In the genomic region with DNA sequence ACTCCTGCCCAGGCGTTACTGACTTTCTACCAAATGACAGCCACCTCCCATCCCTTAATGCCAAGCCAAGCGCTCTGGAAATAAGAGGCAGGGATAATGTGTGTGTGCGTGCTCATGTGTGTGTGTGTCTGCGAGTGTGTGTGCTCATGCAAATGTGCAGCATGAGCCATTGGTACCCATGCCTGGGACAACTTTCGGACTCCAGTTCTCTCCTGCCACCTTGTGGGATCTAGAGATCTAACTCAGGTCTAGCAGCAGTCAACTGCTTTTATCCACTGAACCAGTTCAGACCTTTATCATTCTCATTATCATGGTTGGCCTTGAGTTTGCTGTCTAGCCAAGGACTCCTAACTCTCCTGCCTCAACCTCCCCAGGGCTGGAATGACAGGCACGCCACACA, we compare ENCODE assay signal across 9 mouse cellular contexts. TPM values are rescaled to one million over a fixed set of nuclear protein-coding genes. Genes with fewer than 3 reads are reported as not detected.
DNase-seq lines count a peak whose midpoint lies in the region; ATAC-seq lines count a peak whose summit lies in the region.
"Had no signal": no experiment of that assay in that cellular context is flagged by ENCODE, and none has a peak within 500 bp of the region (broad histone marks: within the 10 kb centered on the region; RNA-seq: fewer than 3 reads in every experiment).

No protein-coding gene starts in this region.

- peak overlapping the region; percentile 87 for H3K4me3 ChIP-seq in kidney, embryonic 15.5 days (replicated peaks)
- no peak overlapping the region for H3K4me3 ChIP-seq in liver, embryonic 11.5 days (ENCODE audit: low read depth, low read length)

- H3K4me1 ChIP-seq in kidney, embryonic 15.5 days: peaks cover 29% of the 10 kb centered on the region
- peaks cover 18% of the 10 kb centered on the region for H3K4me1 ChIP-seq in liver, embryonic 11.5 days (replicated peaks; ENCODE audit: control insufficient read depth, insufficient read depth, low read length)

- H3K36me3 ChIP-seq in kidney, embryonic 15.5 days: peaks cover 26% of the 10 kb centered on the region
- peaks cover 16% of the 10 kb centered on the region for H3K36me3 ChIP-seq in liver, embryonic 11.5 days (ENCODE audit: control insufficient read depth, insufficient read depth, low read length)

- ATAC-seq in kidney, embryonic 15.5 days (replicated peaks; ENCODE audit: low FRiP score): no peak
- ATAC-seq in liver, embryonic 11.5 days (replicated peaks; ENCODE audit: low FRiP score): no peak

- no peaks in the 10 kb centered on the region for H3K9me3 ChIP-seq in kidney, embryonic 15.5 days (replicated peaks)
- H3K9me3 ChIP-seq in liver, embryonic 11.5 days (ENCODE audit: control insufficient read depth, low read length): no peaks in the 10 kb centered on the region
- H3K9me3 ChIP-seq: heart, embryonic 15.5 days had no signal

- H3K27me3 ChIP-seq in kidney, embryonic 15.5 days: no peaks in the 10 kb centered on the region
- no peaks in the 10 kb centered on the region for H3K27me3 ChIP-seq in liver, embryonic 11.5 days (replicated peaks; ENCODE audit: control insufficient read depth, insufficient read depth, low read length)
- H3K27me3 ChIP-seq: heart, embryonic 15.5 days had no signal

- H3K4me2 ChIP-seq in kidney, embryonic 15.5 days: peak overlapping the region; percentile 85; the same call in 1 of the 2 replicates
- H3K4me2 ChIP-seq in liver, embryonic 11.5 days: peak overlapping the region; percentile 69; the same call in 1 of the 2 replicates

- no peak overlapping the region for H3K9ac ChIP-seq in kidney, embryonic 15.5 days
- no peak overlapping the region for H3K9ac ChIP-seq in liver, embryonic 11.5 days (ENCODE audit: low read depth, low read length)
- H3K9ac ChIP-seq: heart, embryonic 15.5 days had no signal

- H3K27ac ChIP-seq in kidney, embryonic 15.5 days: no peak overlapping the region
- no peak overlapping the region for H3K27ac ChIP-seq in liver, embryonic 11.5 days (ENCODE audit: low read depth, low read length)
- H3K27ac ChIP-seq: heart, embryonic 15.5 days had no signal

- DNase-seq in kidney, adult 9 months: no peak
- DNase-seq in ES-CJ7 (ENCODE audit: low read depth, low spot score): peak; percentile 82
- peak; percentile 76 for DNase-seq in brain, adult 2 months (ENCODE audit: low read depth, low spot score)
- DNase-seq in liver, embryonic 11.5 days (ENCODE audit: low spot score): no peak
- DNase-seq in right cerebral cortex, postnatal 4 days: no peak
- no peak for DNase-seq in natural killer cell, adult 2 months (ENCODE audit: low spot score in 2 of 2)
- DNase-seq: lung, adult 18-20 months had no signal

- WGBS in kidney, embryonic 15.5 days: 48% methylated on average over 6 of the region's 6 CpGs
- WGBS in liver, embryonic 11.5 days: 67% methylated on average over 6 of the region's 6 CpGs

RNA-seq across cellular contexts. Expression of a gene that starts 1.1 kb away (rescaled TPM):
- 376 and 387 TPM in 2 replicates for polyA plus RNA-seq in kidney, embryonic 15.5 days (2015; fragmentation: Nextera tagmentation; extraction: Ambion mirVana)
- polyA plus RNA-seq in liver, embryonic 11.5 days (2014; fragmentation: Nextera tagmentation; extraction: Ambion mirVana): 401 and 427 TPM in 2 replicates

RNA-seq across cellular contexts. Expression of a gene that starts 13.0 kb away (rescaled TPM):
- polyA plus RNA-seq in kidney, embryonic 15.5 days (2015; fragmentation: Nextera tagmentation; extraction: Ambion mirVana): 34.2 and 37.0 TPM in 2 replicates
- polyA plus RNA-seq in liver, embryonic 11.5 days (2014; fragmentation: Nextera tagmentation; extraction: Ambion mirVana): 49.0 and 49.7 TPM in 2 replicates

RNA-seq across cellular contexts. Expression of a gene that starts 13.4 kb away (rescaled TPM):
- 56.3 and 58.5 TPM in 2 replicates for polyA plus RNA-seq in kidney, embryonic 15.5 days (2015; fragmentation: Nextera tagmentation; extraction: Ambion mirVana)
- polyA plus RNA-seq in liver, embryonic 11.5 days (2014; fragmentation: Nextera tagmentation; extraction: Ambion mirVana): 49.2 and 55.0 TPM in 2 replicates

RNA-seq across cellular contexts. Expression of a gene that starts 21.6 kb away (rescaled TPM):
- 74.8 and 75.5 TPM in 2 replicates for polyA plus RNA-seq in kidney, embryonic 15.5 days (2015; fragmentation: Nextera tagmentation; extraction: Ambion mirVana)
- 67.7 and 71.0 TPM in 2 replicates for polyA plus RNA-seq in liver, embryonic 11.5 days (2014; fragmentation: Nextera tagmentation; extraction: Ambion mirVana)

RNA-seq across cellular contexts. Expression of a gene that starts 44.4 kb away (rescaled TPM):
- 1,002 and 1,019 TPM in 2 replicates for polyA plus RNA-seq in kidney, embryonic 15.5 days (2015; fragmentation: Nextera tagmentation; extraction: Ambion mirVana)
- polyA plus RNA-seq in liver, embryonic 11.5 days (2014; fragmentation: Nextera tagmentation; extraction: Ambion mirVana): 1,270 and 1,408 TPM in 2 replicates

Comparison
In these comparisons a context has a peak if more than half of its experiments do, and no peak if none do; other contexts are left out.
1. DNase-seq: peak in ES-CJ7 (single experiment) and brain, adult 2 months (single experiment); none in kidney, adult 9 months (single experiment), liver, embryonic 11.5 days (single experiment), right cerebral cortex, postnatal 4 days (single experiment) and natural killer cell, adult 2 months (0 of 2).